Mouse (Mus musculus): ENCODE measurements around the gene Setd4. TPM values are rescaled to one million over a fixed set of nuclear protein-coding genes. Genes with fewer than 3 reads are reported as not detected.

The Setd4 gene
- polyA plus RNA-seq, 1 experiment from 2014 or later: 17.0 TPM

DNA sequence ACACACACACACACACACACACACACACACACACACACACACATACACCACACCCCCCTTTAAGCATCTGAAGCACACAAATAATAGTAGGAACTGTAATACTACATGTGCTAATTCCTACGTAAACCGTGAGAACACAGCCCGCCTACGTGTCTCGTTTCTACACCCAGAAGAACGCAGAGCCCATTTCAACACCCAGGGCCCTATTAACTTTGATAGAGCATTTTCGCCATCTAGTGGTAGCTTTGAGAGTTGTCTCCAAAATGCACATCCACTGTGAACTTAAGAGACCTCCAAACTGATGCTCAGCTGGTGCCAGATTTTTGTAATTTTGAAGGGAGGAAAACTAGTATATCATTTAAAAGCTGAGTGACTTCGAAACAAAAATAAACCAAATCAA, 60.2 kb downstream of the Setd4 start:
- Histone ChIP-seq H3K4me1 (no peaks in the 10 kb centered on the region), H3K9ac (no peak overlapping the region), H3K4me3 (replicated peaks) (no peak overlapping the region), H3K4me2 (replicated peaks) (no peak overlapping the region), H3K9me3 (replicated peaks) (no peaks in the 10 kb centered on the region), H3K27me3 (peaks cover 5% of the 10 kb centered on the region; the same call in 1 of the 2 replicates), H3K36me3 (no peaks in the 10 kb centered on the region), H3K27ac (replicated peaks) (no peak overlapping the region)
- under 1% methylated on average over 8 of the region's 8 CpGs for WGBS
- ATAC-seq (ENCODE audit: insufficient number of reproducible peaks, low FRiP score, low TSS enrichment, low read depth): no peak

DNA sequence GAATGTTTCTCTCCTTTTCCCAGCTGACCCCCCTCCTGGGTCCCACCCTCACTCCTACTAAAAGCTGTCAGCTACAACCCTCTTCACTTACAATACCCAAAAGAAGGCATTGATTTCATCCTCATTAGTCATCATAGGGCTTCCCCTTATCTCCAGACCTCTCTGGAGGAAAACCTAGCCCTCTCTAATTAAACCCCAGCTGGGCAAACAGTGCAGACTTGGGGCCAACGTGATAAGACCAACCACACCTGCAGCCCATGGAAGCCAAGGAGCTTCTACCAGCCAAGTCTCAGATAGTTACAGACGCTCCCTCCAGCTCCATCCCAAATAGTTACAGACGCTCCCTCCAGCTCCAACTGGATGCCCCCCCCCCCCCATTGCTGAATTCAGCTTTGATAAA, 64.0 kb downstream of the Setd4 start:
- no peaks in the 10 kb centered on the region for H3K36me3 ChIP-seq
- no peak for ATAC-seq (ENCODE audit: insufficient number of reproducible peaks, low FRiP score, low TSS enrichment, low read depth)
- WGBS: 69% methylated on average over 3 of the region's 3 CpGs
- no peak overlapping the region for H3K4me2 ChIP-seq (replicated peaks)
- no peak overlapping the region for H3K4me3 ChIP-seq (replicated peaks)
- no peak overlapping the region for H3K27ac ChIP-seq (replicated peaks)
- no peaks in the 10 kb centered on the region for H3K9me3 ChIP-seq (replicated peaks)
- no peak overlapping the region for H3K9ac ChIP-seq
- peaks cover 2% of the 10 kb centered on the region; the same call in 1 of the 2 replicates for H3K27me3 ChIP-seq
- H3K4me1 ChIP-seq: no peaks in the 10 kb centered on the region

DNA sequence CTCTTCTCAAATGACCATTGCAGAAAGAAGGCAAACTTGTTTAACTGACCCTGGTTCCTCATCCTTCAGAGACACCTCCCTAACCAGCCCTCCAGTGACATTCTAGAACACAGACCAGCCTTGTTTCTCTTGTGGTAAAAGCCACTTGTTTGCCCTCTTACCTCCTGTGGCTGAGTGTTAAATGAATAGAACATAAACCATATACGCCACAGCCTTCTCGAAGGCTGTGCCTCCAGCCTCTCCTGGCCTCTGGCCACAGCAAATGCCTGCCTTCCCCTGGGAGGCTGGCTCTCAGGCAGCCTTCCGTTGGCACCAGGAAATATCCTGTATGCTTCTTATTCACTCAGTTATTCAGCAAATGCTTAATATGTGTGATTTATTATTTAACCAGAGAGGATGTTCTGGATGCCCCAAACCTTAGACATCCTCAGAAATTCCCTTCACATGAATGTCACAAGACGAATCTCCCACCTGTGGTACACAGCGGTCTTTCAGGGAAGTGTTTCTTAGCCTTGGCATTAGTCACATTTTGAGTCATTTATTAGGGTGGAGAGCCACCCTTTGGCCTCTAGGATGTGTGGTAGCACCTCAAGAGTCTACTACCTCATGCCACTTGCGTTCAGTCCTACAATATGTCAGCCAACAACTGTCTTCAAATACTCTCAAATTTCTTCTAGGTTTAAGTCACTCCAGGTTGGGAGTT, 68.6 kb downstream of the Setd4 start:
- Histone ChIP-seq H3K27me3 (no peaks in the 10 kb centered on the region), H3K4me2 (replicated peaks) (no peak overlapping the region), H3K36me3 (no peaks in the 10 kb centered on the region), H3K9me3 (replicated peaks) (no peaks in the 10 kb centered on the region), H3K4me3 (replicated peaks) (no peak overlapping the region), H3K27ac (replicated peaks) (no peak overlapping the region), H3K9ac (no peak overlapping the region), H3K4me1 (peaks cover 6% of the 10 kb centered on the region; the same call in 1 of the 2 replicates)
- 62% methylated on average over 6 of the region's 6 CpGs for WGBS
- no peak for ATAC-seq (ENCODE audit: insufficient number of reproducible peaks, low FRiP score, low TSS enrichment, low read depth)

Other genes with a start within 250 kb of the Setd4 start
- gene Cbr1, start 1.8 kb upstream of the Setd4 start, polyA plus RNA-seq (2015; fragmentation: Nextera tagmentation; extraction: Ambion mirVana): 92.8 and 96.6 TPM in 2 replicates
- not detected in 2 replicates for gene Gm5678, start 24.0 kb upstream of the Setd4 start, polyA plus RNA-seq (2015; fragmentation: Nextera tagmentation; extraction: Ambion mirVana)
- gene Cbr3, start 79.2 kb upstream of the Setd4 start, polyA plus RNA-seq (2015; fragmentation: Nextera tagmentation; extraction: Ambion mirVana): 22.3 and 23.7 TPM in 2 replicates
- 15.1 and 17.3 TPM in 2 replicates for gene Dop1b, start 107.8 kb upstream of the Setd4 start, polyA plus RNA-seq (2015; fragmentation: Nextera tagmentation; extraction: Ambion mirVana)
- 30.5 and 33.2 TPM in 2 replicates for gene Morc3, start 228.1 kb upstream of the Setd4 start, polyA plus RNA-seq (2015; fragmentation: Nextera tagmentation; extraction: Ambion mirVana)

Data from embryonic facial prominence, embryonic 15.5 days (tissue).